Mouse (Mus musculus) adrenal gland, postnatal 14 days (tissue): Measurements from ENCODE around the gene Avpi1. TPM values are rescaled to one million over a fixed set of nuclear protein-coding genes. Genes with fewer than 3 reads are reported as not detected.
"Not testable (repeated sequence)": the region's sequence is repeated elsewhere in the genome, so short reads cannot be mapped to it uniquely, and the experiment has no call there.

ENCODE experiments used
- DNase-seq: peaks from one replicate; pipeline ENCODE4 v3.0.0; 2021; ENCODE audit warnings: mixed read lengths
- total RNA-seq: library from RNA; stranded (reverse); gene quantifications from 2 replicates; pipeline ENCODE4 v1.2.3, GENCODE M21; 2021

The Avpi1 gene
- total RNA-seq, 1 experiment from 2014 or later = 48.9 TPM

- no peak for DNase-seq
These were observed 13.0 kb downstream of the Avpi1 start for GRCm38 (mm10) chr19:42115783-42116335.

GRCm38 (mm10) chr19:42104681-42105080 is 24.2 kb downstream of the Avpi1 start:
- no peak for DNase-seq

GRCm38 (mm10) chr19:42099406-42099805 is 29.5 kb downstream of the Avpi1 start:
- DNase-seq = no peak

- peak; percentile 65 for DNase-seq
These were observed 38.2 kb downstream of the Avpi1 start for GRCm38 (mm10) chr19:42090637-42091141.

- DNase-seq = peak; percentile 99
These were observed 38.9 kb downstream of the Avpi1 start, which contains the start of gene Pi4k2a for GRCm38 (mm10) chr19:42089748-42090595. Gene Pi4k2a, plus strand, starts transcription at chr19:42090470.

- DNase-seq = peak; percentile 67
These were observed 39.6 kb downstream of the Avpi1 start for GRCm38 (mm10) chr19:42089103-42089747.

- peak; percentile 93 for DNase-seq
These were observed 42.7 kb downstream of the Avpi1 start, which contains the start of gene Morn4 for GRCm38 (mm10) chr19:42086166-42086565. Gene Morn4, minus strand, starts transcription at chr19:42086357.

GRCm38 (mm10) chr19:42085690-42086089 is 43.2 kb downstream of the Avpi1 start:
- no peak for DNase-seq

GRCm38 (mm10) chr19:42081613-42082012 is 47.2 kb downstream of the Avpi1 start:
- DNase-seq = not testable (repeated sequence)

- DNase-seq = no peak
These were observed 48.4 kb downstream of the Avpi1 start for GRCm38 (mm10) chr19:42080469-42080868.

- peak; percentile 24 for DNase-seq
These were observed 48.9 kb downstream of the Avpi1 start for GRCm38 (mm10) chr19:42079950-42080349.

- DNase-seq = no peak
These were observed 49.9 kb downstream of the Avpi1 start for GRCm38 (mm10) chr19:42079006-42079405.

- no peak for DNase-seq
These were observed 50.3 kb downstream of the Avpi1 start for GRCm38 (mm10) chr19:42078566-42078965.

GRCm38 (mm10) chr19:42075992-42076391 is 52.9 kb downstream of the Avpi1 start:
- no peak for DNase-seq

GRCm38 (mm10) chr19:42075051-42075450 is 53.8 kb downstream of the Avpi1 start:
- DNase-seq = no peak

Other genes starting within 250 kb of the Avpi1 start
- gene Rrp12, start 232.9 kb downstream of the Avpi1 start, total RNA-seq = 16.2 and 19.5 TPM in 2 replicates
- gene Pgam1, start 217.1 kb downstream of the Avpi1 start, total RNA-seq = 632 and 654 TPM in 2 replicates
- gene Exosc1, start 195.6 kb downstream of the Avpi1 start, total RNA-seq = 23.9 and 25.4 TPM in 2 replicates
- 31.4 and 31.8 TPM in 2 replicates for gene Zdhhc16, start 195.6 kb downstream of the Avpi1 start, total RNA-seq
- gene Mms19, start 147.9 kb downstream of the Avpi1 start, total RNA-seq = 19.9 and 22.2 TPM in 2 replicates
- gene Ubtd1, start 147.3 kb downstream of the Avpi1 start, total RNA-seq = 13.9 and 20.0 TPM in 2 replicates
- gene Ankrd2, start 93.1 kb downstream of the Avpi1 start, total RNA-seq = 0.68 and 0.82 TPM in 2 replicates
- gene Hoga1, start 83.4 kb downstream of the Avpi1 start, total RNA-seq = 6.2 and 22.7 TPM in 2 replicates
- 0.64 and 0.96 TPM in 2 replicates for gene 4933411K16Rik, start 76.8 kb downstream of the Avpi1 start, total RNA-seq
- 5.4 and 7.4 TPM in 2 replicates for gene Morn4, start 42.7 kb downstream of the Avpi1 start, total RNA-seq
- 50.4 and 51.5 TPM in 2 replicates for gene Pi4k2a, start 38.6 kb downstream of the Avpi1 start, total RNA-seq
- gene Marveld1, start 18.3 kb upstream of the Avpi1 start, total RNA-seq = 46.4 and 50.1 TPM in 2 replicates
- 42.7 and 45.0 TPM in 2 replicates for gene Zfyve27, start 34.9 kb upstream of the Avpi1 start, total RNA-seq
- gene Sfrp5, start 73.2 kb upstream of the Avpi1 start, total RNA-seq = 4.3 and 4.9 TPM in 2 replicates
- gene Golga7b, start 118.5 kb upstream of the Avpi1 start, total RNA-seq = 0.78 and 1.9 TPM in 2 replicates